Mouse (Mus musculus) megakaryocyte-erythroid progenitor cell, adult 5-6 weeks (primary cell): ENCODE results near the gene Cda. TPM values are rescaled to one million over a fixed set of nuclear protein-coding genes. Genes with fewer than 3 reads are reported as not detected.
A peak's percentile ranks its signal among the peaks of the same experiment; 100 is the strongest.

Source experiments
- ATAC-seq: replicated peaks from 2 replicates; pipeline ENCODE4 v1.8.0; 2016; ENCODE audit warnings: mild to moderate bottlenecking, inconsistent platforms; ENCODE audit not compliant: severe bottlenecking, poor library complexity, low FRiP score, low TSS enrichment
- total RNA-seq, 2 experiments: library from RNA; stranded (forward) in 1 of 2; stranded (reverse) in 1 of 2; fragments of 200-1000, 215-1000 nt in 1 of 2; fragments of >200 nt in 1 of 2; fragmentation: Nextera tagmentation in 1 of 2; gene quantifications; 2 replicates each; pipeline ENCODE4 v1.2.3; 2014 to 2017

Cda gene
- total RNA-seq (2014; fragmentation: Nextera tagmentation) (2.6 TPM in 1 of 2 replicates, not detected in the other), total RNA-seq (2017) (not detected in 2 replicates)

GRCm38 (mm10) chr4:138367641-138368497 is at the start of gene Cda:
Cda (minus strand) TSS chr4:138367992.
- peak; percentile 86 for ATAC-seq

- ATAC-seq, result no peak
These were observed 48.6 kb upstream of the Cda start for GRCm38 (mm10) chr4:138416414-138416813.

- no peak for ATAC-seq
These were observed 48.2 kb upstream of the Cda start for GRCm38 (mm10) chr4:138415991-138416390.

- ATAC-seq, result no peak
These were observed 46.9 kb upstream of the Cda start for GRCm38 (mm10) chr4:138414725-138415124.

- ATAC-seq, result no peak
These were observed 43.8 kb upstream of the Cda start for GRCm38 (mm10) chr4:138411504-138412121.

- no peak for ATAC-seq
These were observed 43.2 kb upstream of the Cda start for GRCm38 (mm10) chr4:138411011-138411410.

- ATAC-seq, result 0 out of 2 replicates have a peak, but pooled peaks have one; percentile 42
These were observed 39.8 kb upstream of the Cda start for GRCm38 (mm10) chr4:138407479-138408194.

GRCm38 (mm10) chr4:138404806-138405205 is 37.0 kb upstream of the Cda start:
- ATAC-seq, result peak; percentile 63

GRCm38 (mm10) chr4:138396711-138397110 is 28.9 kb upstream of the Cda start:
- ATAC-seq, result no peak

- no peak for ATAC-seq
These were observed 28.3 kb upstream of the Cda start, which contains the start of gene Fam43b for GRCm38 (mm10) chr4:138395971-138396645. Fam43b (minus strand) TSS chr4:138396528.

GRCm38 (mm10) chr4:138395087-138395970 is 27.5 kb upstream of the Cda start:
- ATAC-seq, result no peak

- no peak for ATAC-seq
These were observed 25.9 kb upstream of the Cda start for GRCm38 (mm10) chr4:138393703-138394102.

- ATAC-seq, result no peak
These were observed 16.0 kb upstream of the Cda start for GRCm38 (mm10) chr4:138383789-138384188.

- no peak for ATAC-seq
These were observed 14.7 kb upstream of the Cda start for GRCm38 (mm10) chr4:138382462-138382861.

GRCm38 (mm10) chr4:138380132-138380689 is 12.4 kb upstream of the Cda start:
- ATAC-seq, result no peak

- ATAC-seq, result peak; percentile 90
These were observed 11.5 kb upstream of the Cda start for GRCm38 (mm10) chr4:138379091-138379840.

- no peak for ATAC-seq
These were observed 9.7 kb upstream of the Cda start for GRCm38 (mm10) chr4:138377526-138377925.

- no peak for ATAC-seq
These were observed 7.3 kb upstream of the Cda start for GRCm38 (mm10) chr4:138375117-138375516.
